Mouse (Mus musculus) limb, embryonic 14.5 days (tissue): ENCODE results near the gene Kcnmb3. TPM values are rescaled to one million over a fixed set of nuclear protein-coding genes. Genes with fewer than 3 reads are reported as not detected.

Experiments used
- ATAC-seq: fragments of 200-750 bp; cut with Nextera tagmentation; 2 replicates; pipeline ENCODE4 v1.8.0; 2017; ENCODE audit warnings: low read depth, moderate number of reproducible peaks, moderate TSS enrichment; ENCODE audit not compliant: low FRiP score
- DNase-seq: peaks from one replicate; pipeline ENCODE4 v3.0.0-alpha.2; 2015; ENCODE audit warnings: low spot score
- H3K27ac ChIP-seq: fragments of 300-500 bp; sonication (generic); replicated peaks from 2 replicates; pipeline ENCODE4 v1.5.1; 2014; ENCODE audit warnings: low read depth, mild to moderate bottlenecking, low read length, moderate library complexity, mixed read lengths
- H3K27me3 ChIP-seq: fragments of 300-500 bp; sonication (generic); 2 replicates; pipeline ENCODE4 v1.6.1; 2014; ENCODE audit warnings: low read length, mixed read lengths; ENCODE audit not compliant: control insufficient read depth, insufficient read depth
- H3K36me3 ChIP-seq: fragments of 300-500 bp; sonication (generic); 2 replicates; pipeline ENCODE4 v1.6.1; 2014; ENCODE audit warnings: mild to moderate bottlenecking, low read length, moderate library complexity, mixed read lengths; ENCODE audit not compliant: control insufficient read depth, insufficient read depth
- H3K4me1 ChIP-seq: fragments of 300-500 bp; sonication (generic); 2 replicates; pipeline ENCODE4 v1.6.1; 2014; ENCODE audit warnings: antibody characterized with exemption, low read length, mixed read lengths; ENCODE audit not compliant: control insufficient read depth, insufficient read depth
- H3K4me2 ChIP-seq: fragments of 300-500 bp; sonication (generic); replicated peaks from 2 replicates; pipeline ENCODE4 v1.6.1; 2014; ENCODE audit warnings: low read depth, mild to moderate bottlenecking, low read length, moderate library complexity; ENCODE audit not compliant: severe bottlenecking
- H3K4me3 ChIP-seq: fragments of 300-500 bp; sonication (generic); replicated peaks from 2 replicates; pipeline ENCODE4 v1.5.1; 2014; ENCODE audit warnings: low read length
- H3K9ac ChIP-seq: fragments of 300-500 bp; sonication (generic); 2 replicates; pipeline ENCODE4 v1.6.1; 2014; ENCODE audit warnings: mild to moderate bottlenecking, low read depth, low read length, moderate library complexity; ENCODE audit not compliant: severe bottlenecking
- H3K9me3 ChIP-seq: fragments of 300-500 bp; sonication (generic); 2 replicates; pipeline ENCODE4 v1.6.1; 2016; ENCODE audit warnings: low read length; ENCODE audit not compliant: control insufficient read depth
- POLR2A ChIP-seq: fragments of 200-500 bp; IDR thresholded peaks from 2 replicates; pipeline ENCODE4 v1.8.0; 2012; ENCODE audit warnings: inconsistent platforms, mild to moderate bottlenecking, moderate library complexity, borderline replicate concordance; ENCODE audit not compliant: insufficient read depth, insufficient read length; ENCODE audit errors: extremely low read depth
- WGBS: fragments of 180-500 bp; shearing (Covaris S2); extraction: QIAGEN DNeasy Blood & Tissue Kit; methylation state at CpG from one replicate; pipeline ENCODE4 v1.1.7; 2014; 5-methylcytosine and 5-hydroxymethylcytosine counted together
- polyA plus RNA-seq, 2 experiments: library from polyadenylated mRNA; depleted of rRNA in 1 of 2; stranded (reverse) in 1 of 2; unstranded in 1 of 2; fragments of >200 nt; fragmentation: Nextera tagmentation in 1 of 2; extraction: Ambion mirVana in 1 of 2; gene quantifications; 2 replicates each; pipeline versions ENCODE4 v1.2.1 to v1.2.3; 2012 to 2014

The Kcnmb3 gene
- polyA plus RNA-seq (2012; rRNA removed) (not detected in 2 replicates), polyA plus RNA-seq (2014; fragmentation: Nextera tagmentation; extraction: Ambion mirVana) (not detected in 2 replicates)

GRCm38 (mm10) chr3:32492097-32493090 is at the start of gene Kcnmb3:
TSS of gene Kcnmb3 (minus strand) at chr3:32492231.
- no peak for DNase-seq
- TF ChIP-seq POLR2A = no peak
- Histone ChIP-seq H3K9me3 (no peaks in the 10 kb centered on the region), H3K36me3 (no peaks in the 10 kb centered on the region), H3K27me3 (no peaks in the 10 kb centered on the region), H3K27ac (no peak within 1 kb of the TSS), H3K4me1 (no peaks in the 10 kb centered on the region), H3K9ac (no peak within 1 kb of the TSS), H3K4me2 (no peak within 1 kb of the TSS), H3K4me3 (no peak within 1 kb of the TSS)
- ATAC-seq = no peak
- WGBS = 73% methylated on average over 11 of the region's 11 CpGs

GRCm38 (mm10) chr3:32538091-32538490 is 46.1 kb upstream of the Kcnmb3 start:
- Histone ChIP-seq H3K9ac (no peak overlapping the region), H3K4me2 (no peak overlapping the region), H3K4me1 (no peaks in the 10 kb centered on the region), H3K27me3 (no peaks in the 10 kb centered on the region), H3K27ac (no peak overlapping the region), H3K9me3 (no peaks in the 10 kb centered on the region), H3K4me3 (no peak overlapping the region), H3K36me3 (peaks cover 59% of the 10 kb centered on the region)
- no peak for TF ChIP-seq POLR2A
- ATAC-seq (no peak), DNase-seq (no peak)
- WGBS = 94% methylated on average over 5 of the region's 5 CpGs

GRCm38 (mm10) chr3:32537556-32537955 is 45.5 kb upstream of the Kcnmb3 start:
- Histone ChIP-seq H3K4me2 (no peak overlapping the region), H3K27ac (no peak overlapping the region), H3K4me1 (no peaks in the 10 kb centered on the region), H3K9me3 (no peaks in the 10 kb centered on the region), H3K27me3 (no peaks in the 10 kb centered on the region), H3K4me3 (no peak overlapping the region), H3K36me3 (peaks cover 58% of the 10 kb centered on the region), H3K9ac (no peak overlapping the region)
- DNase-seq (no peak), ATAC-seq (no peak)
- 90% methylated on average over 1 of the region's 1 CpGs for WGBS
- TF ChIP-seq POLR2A = no peak

GRCm38 (mm10) chr3:32535692-32536091 is 43.7 kb upstream of the Kcnmb3 start:
- no peaks in the 10 kb centered on the region for H3K27me3 ChIP-seq
- no peak overlapping the region for H3K4me2 ChIP-seq
- TF ChIP-seq POLR2A = no peak
- no peaks in the 10 kb centered on the region for H3K9me3 ChIP-seq
- no peak for DNase-seq
- no peak overlapping the region for H3K27ac ChIP-seq
- no peaks in the 10 kb centered on the region for H3K4me1 ChIP-seq
- ATAC-seq = no peak
- H3K36me3 ChIP-seq = peaks cover 55% of the 10 kb centered on the region
- no peak overlapping the region for H3K4me3 ChIP-seq
- 76% methylated on average over 1 of the region's 1 CpGs for WGBS
- no peak overlapping the region for H3K9ac ChIP-seq

DNA sequence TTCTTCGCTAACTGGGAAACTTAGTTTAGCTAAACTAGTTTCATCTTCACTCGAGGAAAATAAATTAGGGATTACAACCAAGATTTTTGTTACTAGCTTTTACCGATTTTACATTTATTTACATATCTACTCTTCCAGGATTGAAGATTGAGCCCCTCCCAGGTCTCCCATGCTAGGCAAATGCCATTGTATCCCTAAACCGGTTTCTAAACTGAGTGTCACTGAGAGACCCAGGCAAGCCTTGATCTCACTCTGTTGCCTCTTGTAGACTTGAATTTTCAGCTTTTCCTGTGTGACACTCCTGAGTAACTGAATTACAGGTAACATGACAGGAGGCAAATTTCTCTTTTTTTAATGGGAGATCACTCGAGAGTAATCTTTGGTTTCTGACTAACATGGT is 38.0 kb upstream of the Kcnmb3 start:
- H3K4me2 ChIP-seq = peak overlapping the region; percentile 48
- no peaks in the 10 kb centered on the region for H3K4me1 ChIP-seq
- no peak for TF ChIP-seq POLR2A
- no peak for ATAC-seq
- H3K27me3 ChIP-seq = no peaks in the 10 kb centered on the region
- H3K4me3 ChIP-seq = peak overlapping the region; percentile 69
- DNase-seq = no peak
- peak overlapping the region; percentile 62 for H3K9ac ChIP-seq
- H3K9me3 ChIP-seq = peaks cover 3% of the 10 kb centered on the region; the same call in 1 of the 2 replicates
- WGBS = 12% methylated on average over 5 of the region's 5 CpGs
- H3K27ac ChIP-seq = no peak overlapping the region
- peaks cover 26% of the 10 kb centered on the region for H3K36me3 ChIP-seq
